Mouse (Mus musculus) bone marrow macrophage, adult 2 months (primary cell): ENCODE results near the gene Stat2.

Experiments used
- CTCF ChIP-seq: IDR thresholded peaks from 2 replicates; pipeline ENCODE4 v1.5.1; 2012; ENCODE audit warnings: low read depth, mild to moderate bottlenecking, low read length, moderate library complexity
- POLR2A ChIP-seq: IDR thresholded peaks from 2 replicates; pipeline ENCODE4 v1.6.1; 2012; ENCODE audit warnings: mild to moderate bottlenecking, low read depth, low read length, borderline replicate concordance

DNA sequence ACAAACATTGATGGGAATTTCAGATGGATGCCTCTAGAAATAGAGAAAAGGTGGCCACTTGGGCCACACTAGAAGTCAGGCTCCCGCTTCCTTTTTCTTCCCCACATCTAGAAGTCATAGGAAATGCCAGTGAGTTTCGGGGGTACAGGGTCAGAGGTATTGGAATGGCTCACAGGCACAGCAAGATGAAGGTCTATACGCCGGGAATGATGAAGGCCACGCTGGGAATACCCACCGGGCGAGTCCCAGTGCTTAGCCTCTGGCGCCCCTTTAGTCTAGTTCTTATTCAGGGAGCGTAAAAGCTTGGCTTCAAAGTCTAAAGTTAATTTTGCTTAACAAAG, 32.4 kb downstream of the Stat2 start:
- TF ChIP-seq CTCF = no peak
- TF ChIP-seq POLR2A = no peak
